Mouse (Mus musculus) heart, adult 8-10 months (tissue): ENCODE results near the gene C1qtnf9. TPM values are rescaled to one million over a fixed set of nuclear protein-coding genes. Genes with fewer than 3 reads are reported as not detected.

Experiments
- DNase-seq: peaks from one replicate; pipeline ENCODE4 v3.0.0; 2022; ENCODE audit warnings: low spot score
- total RNA-seq, 4 experiments: library from RNA; stranded (reverse); gene quantifications; 2 replicates each; pipeline ENCODE4 v1.2.4; 2022

C1qtnf9 gene
- total RNA-seq, 4 experiments from 2014 or later: 39.4 to 49.7 (median 43.6) TPM

DNA sequence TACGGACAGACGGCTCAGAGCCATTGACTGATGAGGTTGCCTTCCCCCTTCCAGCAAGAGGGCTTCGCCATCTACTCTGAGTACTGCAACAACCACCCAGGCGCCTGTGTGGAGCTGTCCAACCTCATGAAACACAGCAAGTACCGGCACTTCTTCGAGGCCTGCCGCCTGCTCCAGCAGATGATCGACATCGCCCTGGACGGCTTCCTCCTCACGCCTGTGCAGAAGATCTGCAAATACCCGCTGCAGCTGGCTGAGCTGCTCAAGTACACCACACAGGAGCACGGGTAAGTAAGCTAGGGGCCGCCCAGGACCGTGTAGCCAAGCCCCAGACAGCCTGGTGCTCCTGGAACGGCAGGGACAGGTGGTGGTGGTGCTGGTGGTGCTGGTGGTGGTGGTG lies 16.4 kb upstream of the C1qtnf9 start:
- no peak for DNase-seq

DNA sequence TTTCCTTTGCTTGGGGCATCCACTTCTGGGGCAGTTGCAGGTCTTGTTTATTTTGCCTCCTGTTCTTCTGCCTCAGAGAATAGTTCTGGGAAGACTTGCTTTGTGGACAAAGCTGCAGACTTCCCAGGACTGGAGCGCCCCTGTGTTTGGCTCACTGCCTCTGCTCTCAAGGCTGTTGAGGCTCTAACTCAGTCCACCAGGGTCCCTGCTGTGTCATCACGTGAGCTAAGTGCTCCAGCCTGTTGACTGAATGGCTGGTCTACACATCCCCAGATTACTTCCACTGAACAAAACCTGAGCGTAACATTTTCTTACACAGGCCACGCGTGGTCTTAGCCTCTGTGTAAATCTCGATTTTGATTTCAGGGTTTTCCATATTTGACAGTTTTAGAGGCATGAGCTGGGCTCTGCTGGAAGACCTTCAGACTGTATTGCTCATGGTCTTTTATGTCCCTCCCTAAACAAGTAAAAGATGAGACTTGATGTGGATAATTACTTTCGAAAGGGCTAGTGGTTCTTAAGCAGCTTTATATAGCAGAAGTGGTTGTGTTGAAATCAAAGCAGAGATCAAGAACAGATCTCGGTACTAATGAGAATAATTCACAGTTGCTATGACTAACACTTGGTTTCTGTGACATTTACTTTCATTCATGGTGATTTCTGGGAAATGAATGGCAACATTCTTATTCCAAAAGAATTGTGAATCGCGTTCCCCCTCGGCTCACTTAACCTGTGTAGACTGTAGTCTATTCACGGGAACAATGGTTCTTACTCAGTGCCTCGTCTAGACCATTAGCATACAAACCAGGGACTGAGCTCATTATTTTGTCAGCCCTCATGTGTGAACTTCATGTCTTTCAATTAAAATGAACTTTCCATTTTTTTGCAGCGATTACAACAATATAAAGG lies 14.8 kb upstream of the C1qtnf9 start:
- no peak for DNase-seq

DNA sequence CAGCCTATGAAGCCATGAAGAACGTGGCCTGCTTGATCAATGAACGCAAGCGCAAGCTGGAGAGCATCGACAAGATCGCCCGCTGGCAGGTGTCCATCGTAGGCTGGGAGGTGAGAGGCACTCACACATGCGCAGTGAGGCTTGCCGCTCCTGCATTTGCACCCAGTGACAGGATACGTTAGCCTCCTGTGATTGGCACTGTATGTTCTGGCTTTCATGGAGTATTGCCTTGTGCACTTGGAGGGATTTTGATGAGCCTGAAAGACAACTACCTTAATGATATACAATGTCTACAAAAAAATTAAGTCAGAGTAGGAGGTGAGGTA lies 14.2 kb upstream of the C1qtnf9 start:
- no peak for DNase-seq

DNA sequence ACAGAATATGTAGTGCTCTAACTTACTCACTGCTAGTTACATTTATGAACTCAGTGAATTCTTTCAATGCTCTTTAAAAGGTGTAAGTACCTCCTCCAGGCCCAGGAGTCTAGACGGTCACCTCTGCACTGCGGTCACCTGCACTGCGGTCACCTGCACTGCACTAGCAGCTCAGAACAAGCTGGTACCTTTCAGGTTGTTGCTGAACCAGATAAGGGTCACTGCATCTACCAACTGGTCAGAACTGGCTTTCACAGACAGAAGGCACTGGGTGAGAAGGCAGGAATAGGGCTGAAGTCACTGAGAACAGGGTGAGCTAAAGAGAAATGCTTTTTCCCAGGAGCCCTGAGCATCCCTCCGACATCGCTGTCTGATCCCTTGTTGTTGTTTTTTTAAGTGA lies 13.3 kb upstream of the C1qtnf9 start:
- no peak for DNase-seq

DNA sequence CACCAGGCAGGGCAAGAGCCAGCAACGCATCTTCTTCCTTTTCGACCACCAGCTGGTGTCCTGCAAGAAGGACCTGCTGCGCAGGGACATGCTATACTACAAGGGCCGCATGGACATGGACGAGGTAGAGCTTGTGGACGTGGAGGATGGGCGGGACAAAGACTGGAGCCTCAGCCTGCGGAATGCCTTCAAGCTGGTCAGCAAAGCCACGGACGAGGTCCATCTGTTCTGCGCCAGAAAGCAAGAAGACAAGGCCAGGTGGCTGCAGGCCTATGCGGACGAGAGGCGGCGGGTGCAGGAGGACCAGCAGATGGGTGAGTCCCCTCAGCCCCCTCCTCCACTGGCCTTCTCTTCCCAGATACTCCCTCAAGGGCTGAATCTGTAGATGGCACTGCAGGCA lies 11.7 kb upstream of the C1qtnf9 start:
- no peak for DNase-seq

DNA sequence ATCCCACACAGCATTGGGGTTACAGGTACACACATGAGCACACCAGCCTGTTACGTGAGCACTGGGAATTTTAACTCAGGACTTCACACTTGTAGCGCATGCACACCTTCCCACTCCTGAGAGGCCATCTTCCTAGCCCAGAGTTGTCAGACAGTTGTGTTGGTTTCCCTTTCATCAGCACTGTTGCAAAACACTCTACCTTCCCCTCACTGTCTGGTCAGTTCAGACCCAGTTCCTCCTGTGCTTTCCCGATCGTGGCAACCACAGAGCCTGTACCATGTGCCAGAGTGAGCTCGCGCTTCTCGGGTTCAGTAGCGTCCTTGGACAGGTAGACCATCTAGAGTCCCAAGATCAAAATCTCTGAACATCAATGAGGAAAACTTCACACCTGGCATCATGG lies 10.7 kb upstream of the C1qtnf9 start:
- no peak for DNase-seq

DNA sequence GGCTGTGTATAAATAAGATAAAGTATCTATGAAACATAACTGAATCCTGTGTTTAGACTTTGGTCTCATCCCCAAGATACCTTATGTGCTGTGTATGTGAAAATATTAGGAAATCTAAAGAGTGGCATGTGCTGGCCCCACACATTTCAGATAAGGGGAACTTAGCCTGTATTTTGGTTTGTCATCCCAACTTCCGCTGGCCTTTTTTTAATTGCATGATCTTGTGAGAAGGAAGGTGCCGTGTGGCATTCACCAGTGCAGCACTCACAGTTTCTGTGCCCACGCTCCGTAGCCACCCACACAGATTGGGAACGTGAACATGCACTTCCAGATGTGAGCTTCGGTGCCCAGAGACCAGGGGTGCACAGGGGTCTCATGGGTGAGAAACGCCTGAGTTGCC lies 10.2 kb upstream of the C1qtnf9 start:
- no peak for DNase-seq

DNA sequence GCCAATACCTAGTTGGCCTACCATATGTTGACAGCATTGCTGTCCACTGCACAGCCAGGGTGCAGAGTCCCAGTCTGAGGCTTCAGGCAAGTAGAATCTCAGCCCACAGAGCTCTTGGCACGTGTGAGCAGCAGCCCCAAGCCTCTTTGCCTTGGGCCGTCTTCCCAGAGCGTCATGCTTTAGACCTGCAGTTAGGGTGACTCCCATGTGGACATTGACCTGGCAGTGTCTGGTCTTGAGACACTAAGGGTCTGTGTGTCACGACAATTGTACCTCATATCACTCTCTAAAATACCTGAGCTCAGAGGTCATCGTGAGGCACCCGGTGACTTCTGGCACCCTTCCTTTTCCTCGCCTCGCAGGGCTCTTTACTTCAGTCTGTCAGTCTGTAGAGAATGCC lies 8.8 kb upstream of the C1qtnf9 start:
- DNase-seq: no peak

DNA sequence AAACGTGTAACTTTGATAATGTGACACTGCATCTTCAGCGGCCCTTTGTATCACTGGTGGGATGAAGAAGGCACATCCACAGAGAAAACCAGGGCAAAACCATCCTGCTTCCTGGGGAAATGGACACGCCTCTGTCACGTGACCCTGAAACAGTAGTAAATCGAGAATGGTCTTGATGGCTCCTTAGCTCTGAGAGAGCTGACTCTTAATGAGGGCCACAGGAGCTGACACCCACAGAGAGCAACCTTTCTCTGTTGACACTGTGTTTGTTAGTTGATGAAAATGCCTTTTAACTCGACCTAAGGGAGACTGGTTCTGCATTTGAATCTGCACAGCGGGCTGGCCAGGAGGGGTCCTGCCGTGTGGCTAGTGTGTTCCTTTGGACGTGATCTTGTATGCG lies 6.1 kb upstream of the C1qtnf9 start:
- DNase-seq: no peak

DNA sequence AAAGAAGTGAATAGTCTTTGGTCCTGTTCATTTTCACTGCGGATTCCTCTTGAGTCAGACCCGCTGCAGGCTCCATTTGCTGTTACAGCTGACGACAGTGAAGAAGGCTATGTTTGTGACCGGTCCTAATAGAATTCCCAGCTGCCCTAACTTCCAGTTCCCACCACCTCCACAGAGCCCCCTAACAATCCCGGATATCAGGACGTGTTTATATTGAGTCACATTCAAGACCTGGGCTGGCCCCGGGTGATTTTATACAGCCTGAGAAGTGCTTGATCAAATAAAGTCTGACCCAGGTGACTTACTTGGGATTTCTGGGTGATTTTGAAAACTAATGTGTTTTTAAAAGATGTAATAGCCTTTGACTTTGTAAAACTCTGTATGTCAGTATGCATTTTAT lies 5.2 kb upstream of the C1qtnf9 start:
- DNase-seq: peak; percentile 52

DNA sequence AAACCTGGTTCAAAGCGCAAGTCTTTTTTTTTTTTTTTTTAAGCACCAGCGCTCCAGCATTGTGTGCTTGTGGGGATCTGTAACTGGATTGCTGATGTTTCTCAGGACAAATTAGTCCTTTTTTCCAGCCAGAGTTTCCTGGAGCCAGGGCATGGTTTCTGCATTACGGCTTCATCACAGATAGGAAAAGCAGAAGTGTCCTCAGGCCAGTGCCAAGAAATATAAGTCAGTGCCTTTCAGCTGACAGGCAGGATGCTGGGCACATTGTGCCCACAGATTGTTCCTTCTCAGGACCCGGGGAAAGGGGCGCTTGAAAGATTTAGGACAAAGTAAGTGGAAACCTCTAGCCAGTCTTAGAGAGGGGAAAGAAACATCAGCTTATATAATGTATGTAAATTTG lies 4.2 kb upstream of the C1qtnf9 start:
- DNase-seq: peak; percentile 65

DNA sequence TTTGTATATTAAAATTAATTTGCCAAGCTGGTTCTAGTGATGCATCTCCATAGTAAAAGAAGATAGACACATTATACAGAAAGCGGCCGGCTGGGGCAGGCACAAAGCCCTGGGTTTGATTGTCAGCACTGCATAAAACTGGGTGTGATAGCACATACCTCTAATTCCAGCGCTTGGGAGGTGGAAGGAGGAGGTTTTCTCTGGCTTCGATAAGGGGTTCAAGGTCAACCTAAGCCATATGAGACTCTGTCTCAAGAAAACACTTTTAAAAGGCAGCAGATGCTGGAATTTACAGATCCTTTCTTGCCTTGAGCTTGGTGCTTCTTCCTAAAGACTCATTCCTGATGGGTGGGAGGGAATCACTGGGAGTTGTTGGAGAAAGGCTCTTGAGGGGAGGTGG lies 3.4 kb upstream of the C1qtnf9 start:
- DNase-seq: no peak

DNA sequence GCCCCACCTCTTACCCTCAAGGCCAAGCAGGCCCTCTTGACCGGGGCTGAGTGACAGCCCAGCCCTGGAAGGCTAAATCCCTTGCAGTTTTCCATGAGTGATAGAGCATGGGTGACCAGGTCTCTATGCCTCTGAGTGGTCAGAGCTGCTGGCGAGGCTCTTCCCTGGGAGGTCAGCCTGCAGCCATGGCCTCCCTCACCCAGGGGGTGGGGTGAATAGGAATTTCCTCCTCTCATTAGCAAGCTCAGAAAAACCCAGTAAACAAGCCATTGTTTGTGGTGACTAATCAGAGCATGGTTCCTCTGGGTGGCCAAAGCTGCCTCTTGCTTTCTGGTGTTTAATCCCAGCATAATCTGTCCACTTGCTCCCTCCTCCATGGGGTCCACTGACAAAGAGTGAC lies 2.9 kb upstream of the C1qtnf9 start:
- DNase-seq: peak; percentile 71

DNA sequence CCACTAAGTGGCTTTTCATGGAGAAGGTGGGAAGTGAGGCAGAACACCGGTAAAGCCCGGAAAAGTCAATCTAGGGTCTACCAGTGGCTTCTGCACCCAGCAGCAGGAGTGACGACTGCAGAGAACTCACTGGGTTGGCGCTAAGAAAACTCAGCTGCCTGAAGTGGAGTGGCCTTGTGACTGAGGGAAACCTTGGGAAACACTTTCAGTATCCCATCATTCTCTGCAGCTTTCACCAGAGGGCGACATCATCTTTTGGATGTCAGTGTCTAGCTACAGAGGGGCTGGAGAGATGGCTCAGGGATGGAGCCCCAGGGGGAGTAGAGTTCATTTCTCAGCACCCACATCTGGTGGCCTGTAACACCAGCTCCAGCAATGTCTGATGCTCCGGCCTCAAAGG lies 1.4 kb downstream of the C1qtnf9 start:
- DNase-seq: peak; percentile 40

DNA sequence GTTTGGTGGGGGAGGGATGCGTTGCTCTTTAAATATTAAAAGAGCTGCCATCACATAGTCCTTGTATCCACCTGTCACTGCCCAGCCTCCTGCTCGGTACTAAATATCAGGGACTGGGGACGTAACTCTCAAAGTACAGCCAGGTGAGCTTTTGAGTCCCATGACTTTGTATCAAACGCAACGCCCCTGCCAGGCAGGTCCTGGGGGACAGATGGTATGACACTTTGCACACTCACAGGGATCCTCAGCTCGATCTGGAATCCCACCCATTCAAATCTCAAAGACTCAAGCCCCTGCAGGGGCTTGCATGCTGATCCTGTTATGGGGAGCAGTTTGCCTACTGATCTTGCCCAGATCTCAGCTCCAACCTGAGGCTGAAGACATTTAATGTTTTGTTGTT lies 2.7 kb downstream of the C1qtnf9 start:
- no peak for DNase-seq

DNA sequence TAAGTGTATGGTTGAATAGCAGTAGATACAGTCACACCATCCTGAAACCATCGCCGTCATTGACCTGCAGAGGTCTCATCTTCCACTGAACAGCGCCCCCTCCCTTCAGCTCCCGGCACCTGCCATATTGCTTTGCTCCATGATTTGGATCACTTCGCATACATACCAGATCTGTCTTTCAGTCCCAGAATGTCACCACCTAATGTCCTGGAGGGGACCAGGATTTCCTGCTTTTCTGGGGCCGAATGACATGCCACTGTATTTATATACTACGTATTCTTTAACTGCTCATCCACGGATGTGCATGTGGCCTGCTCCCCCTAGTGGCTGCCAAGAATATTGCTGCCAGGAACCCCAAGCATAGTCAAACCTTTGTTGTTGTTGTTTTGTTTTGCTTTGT lies 3.1 kb downstream of the C1qtnf9 start:
- peak; percentile 73 for DNase-seq

DNA sequence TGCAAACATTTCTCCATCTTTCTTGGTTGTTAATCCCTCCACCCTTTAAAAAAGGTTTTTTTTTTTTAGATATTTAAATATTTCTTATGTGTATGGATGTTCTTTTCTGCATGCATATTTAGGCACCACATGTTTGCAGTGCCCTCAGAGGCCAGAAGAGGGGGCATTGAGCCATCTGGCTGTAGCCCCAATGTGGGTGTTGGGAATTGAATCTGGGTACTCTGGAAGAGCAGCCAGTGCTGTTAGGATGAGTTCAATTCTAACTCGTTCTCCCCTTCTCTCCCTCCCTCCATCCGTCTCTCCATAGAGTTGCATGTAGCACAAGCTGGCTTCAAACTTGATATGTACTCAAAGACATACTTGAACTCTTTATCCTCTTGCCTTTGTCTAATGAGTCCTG lies 5.5 kb downstream of the C1qtnf9 start:
- no peak for DNase-seq

DNA sequence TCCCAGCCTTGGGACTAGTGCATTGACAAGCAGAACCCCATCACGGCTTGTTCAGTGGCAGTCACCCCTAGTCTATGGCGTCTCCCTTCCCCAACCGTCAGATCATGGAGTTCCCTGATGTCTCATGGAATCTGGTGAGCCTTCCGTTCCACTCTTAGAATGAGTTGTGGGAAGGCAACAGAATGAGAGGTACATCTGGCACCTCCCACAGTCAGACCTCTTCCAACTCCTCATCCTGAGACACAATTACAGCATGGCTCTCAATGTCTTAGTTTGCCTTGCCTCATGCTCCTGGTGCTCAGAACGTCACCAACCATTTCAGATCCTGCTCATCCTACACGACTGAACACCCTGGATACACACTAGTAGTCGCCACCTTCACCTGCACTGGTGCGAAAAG lies 8.6 kb downstream of the C1qtnf9 start:
- no peak for DNase-seq

DNA sequence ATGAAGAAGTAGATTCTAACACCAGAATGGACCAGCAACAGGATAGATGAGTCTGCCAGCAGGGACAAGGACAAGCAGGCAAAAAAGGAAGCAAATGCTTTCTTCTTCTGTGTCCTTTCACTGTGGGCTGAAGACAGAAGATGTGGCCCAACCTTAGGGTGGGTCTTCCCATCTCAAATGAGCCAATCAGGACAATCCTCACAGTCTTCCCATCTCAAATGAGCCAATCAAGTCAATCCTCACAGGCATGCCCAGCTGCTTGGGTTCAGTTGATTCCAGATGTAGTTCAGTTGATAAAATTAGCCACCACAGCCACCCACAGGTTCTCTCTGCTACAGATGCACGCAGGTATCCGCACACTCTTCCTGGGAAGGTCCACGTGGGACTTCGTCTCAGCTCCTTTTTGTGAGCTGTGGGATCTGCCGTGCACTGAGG lies 9.6 kb downstream of the C1qtnf9 start:
- no peak for DNase-seq

DNA sequence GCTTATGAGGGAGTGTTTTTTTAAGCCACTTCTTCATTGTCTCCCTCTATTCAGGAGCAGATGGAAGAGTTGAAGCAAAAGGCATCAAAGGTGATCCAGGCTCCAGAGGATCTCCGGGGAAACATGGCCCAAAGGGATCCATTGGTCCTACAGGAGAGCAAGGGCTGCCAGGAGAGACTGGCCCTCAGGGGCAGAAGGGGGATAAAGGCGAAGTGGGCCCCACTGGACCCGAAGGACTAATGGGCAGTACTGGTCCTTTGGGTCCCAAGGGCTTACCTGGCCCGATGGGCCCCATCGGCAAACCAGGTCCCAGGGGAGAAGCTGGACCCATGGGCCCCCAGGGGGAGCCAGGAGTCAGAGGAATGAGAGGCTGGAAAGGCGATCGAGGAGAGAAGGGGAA lies 11.3 kb downstream of the C1qtnf9 start:
- DNase-seq: no peak

DNA sequence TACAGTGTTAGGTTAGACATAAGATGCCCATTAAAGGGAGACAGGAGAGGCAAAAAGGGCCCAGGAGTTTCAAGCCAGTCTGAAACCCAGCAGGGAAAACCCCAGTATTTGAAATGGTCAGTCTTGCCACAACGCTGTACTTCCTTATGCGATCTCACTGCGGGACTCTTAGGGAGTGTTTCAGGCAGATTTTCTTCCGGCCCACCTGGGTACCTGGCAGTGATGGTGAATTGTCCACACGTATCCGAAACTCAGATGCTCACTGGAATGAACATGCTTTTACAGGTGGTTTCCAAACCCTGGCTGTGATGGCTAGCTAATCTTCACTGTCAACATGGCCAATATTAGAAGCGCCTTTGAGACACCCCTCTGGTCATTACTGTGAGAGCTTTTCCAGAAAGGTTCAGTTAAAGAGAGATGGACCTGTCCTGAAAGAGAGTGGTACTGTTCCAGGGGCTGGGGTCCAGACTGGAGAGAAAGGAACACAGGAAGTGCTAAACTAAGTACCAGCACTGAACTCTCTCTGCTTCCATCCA lies 14.3 kb downstream of the C1qtnf9 start:
- no peak for DNase-seq

DNA sequence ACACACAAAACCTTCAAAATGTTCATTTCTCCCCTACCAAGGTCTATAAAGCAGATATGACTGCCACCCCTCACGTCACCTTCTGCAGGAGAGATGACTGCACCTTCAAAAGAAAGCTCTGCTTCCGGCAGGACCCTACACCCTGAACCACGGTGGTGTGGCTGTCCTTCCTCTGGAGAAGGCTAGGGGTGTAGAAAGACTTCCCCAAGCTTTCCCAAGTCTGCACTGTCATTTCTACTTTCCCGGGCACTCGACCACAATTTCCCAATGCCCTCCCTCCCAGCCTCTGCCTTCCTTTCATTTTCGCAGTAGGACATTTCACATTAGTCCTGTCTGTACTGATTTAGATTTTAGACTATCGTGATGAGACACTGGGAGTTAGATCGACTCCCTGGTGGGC lies 15.3 kb downstream of the C1qtnf9 start:
- DNase-seq: no peak

DNA sequence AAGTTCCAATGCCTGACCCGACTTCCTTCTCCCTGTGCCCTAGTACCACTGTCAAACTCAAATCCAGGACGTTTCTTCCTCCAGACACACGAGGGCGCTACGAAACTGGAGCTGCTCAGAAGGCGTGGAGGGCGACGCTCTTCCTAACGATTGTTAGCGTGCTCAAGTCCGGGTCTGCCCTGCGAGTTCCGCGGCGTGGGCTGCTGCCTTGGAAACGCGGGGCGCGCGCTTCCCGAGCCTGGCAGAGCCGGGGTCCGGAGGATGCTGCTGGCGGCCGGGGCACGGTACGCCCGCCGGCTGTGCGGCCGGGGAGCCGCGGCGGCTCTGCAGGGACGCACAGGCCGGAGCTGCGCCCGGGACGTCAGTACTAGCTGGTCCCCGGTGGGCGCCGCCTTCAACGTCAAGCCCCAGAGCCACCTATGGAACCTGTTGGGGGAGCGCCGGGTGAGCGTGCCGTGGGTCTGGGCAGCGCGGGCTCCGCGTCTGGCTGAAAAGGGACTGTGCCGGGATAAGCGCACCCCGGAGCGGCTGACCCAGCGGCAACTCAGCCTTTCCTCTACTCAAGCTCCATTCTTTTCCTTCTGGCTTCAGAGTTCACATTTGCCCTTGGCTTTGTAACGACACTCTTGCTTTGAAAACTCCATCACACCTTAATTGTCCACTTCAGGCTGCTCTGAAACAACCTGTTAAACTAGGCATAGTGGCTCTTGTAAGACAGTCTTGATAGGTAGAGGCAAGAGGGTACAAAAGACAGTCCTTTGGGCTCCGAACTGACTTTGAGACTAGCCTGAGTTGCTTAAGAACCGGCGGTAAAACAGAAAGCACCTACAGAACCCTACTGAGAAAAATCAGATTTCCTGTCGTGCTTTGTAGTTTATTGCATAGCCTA lies 16.7 kb downstream of the C1qtnf9 start, which contains the start of gene Mipep:
Mipep (plus strand) TSS at position 147 of the 889 bp plus-strand sequence.
- DNase-seq: peak; percentile 86
